Mouse (Mus musculus): ENCODE results near the gene Gm20388.

- TF ChIP-seq GATA1 (IDR thresholded peaks at IDR 0.05; ENCODE audit: borderline replicate concordance, low read length) = no peak
- TF ChIP-seq POLR2AphosphoS5 (IDR thresholded peaks at IDR 0.05; ENCODE audit: insufficient replicate concordance, low read depth, low read length) = no peak
- no peak for TF ChIP-seq CTCF (IDR thresholded peaks at IDR 0.05; ENCODE audit: low read depth, low read length)
- TF ChIP-seq TAL1 (conservative IDR thresholded peaks at IDR 0.05; ENCODE audit: low read depth, low read length) = no peak
Measured at GRCm38 (mm10) chr8:122415554-122415953, 2504.9 kb downstream of the Gm20388 start.

All from G1E (cell line).